Mouse (Mus musculus) kidney, embryonic 16.5 days (tissue): ENCODE data around the gene Atm. TPM values are rescaled to one million over a fixed set of nuclear protein-coding genes. Genes with fewer than 3 reads are reported as not detected.
A peak's percentile ranks its signal among the peaks of the same experiment; 100 is the strongest.

Source experiments
- ATAC-seq: fragments of 200-750 bp; cut with Nextera tagmentation; 2 replicates; pipeline ENCODE4 v1.8.0; 2017; ENCODE audit warnings: moderate TSS enrichment; ENCODE audit not compliant: low FRiP score, low TSS enrichment
- H3K27ac ChIP-seq: fragments of 300-500 bp; sonication (generic); 2 replicates; pipeline ENCODE4 v1.5.1; 2014; ENCODE audit warnings: low read length
- H3K27me3 ChIP-seq: fragments of 300-500 bp; sonication (generic); 2 replicates; pipeline ENCODE4 v1.6.1; 2014; ENCODE audit warnings: low read length, control low read depth, mixed read lengths; ENCODE audit not compliant: insufficient read depth
- H3K36me3 ChIP-seq: fragments of 300-500 bp; sonication (generic); 2 replicates; pipeline ENCODE4 v1.6.1; 2014; ENCODE audit warnings: low read length, control low read depth, mixed read lengths; ENCODE audit not compliant: insufficient read depth
- H3K4me1 ChIP-seq: fragments of 300-500 bp; sonication (generic); 2 replicates; pipeline ENCODE4 v1.6.1; 2014; ENCODE audit warnings: low read length, control low read depth, mixed read lengths; ENCODE audit not compliant: insufficient read depth
- H3K4me2 ChIP-seq: fragments of 300-500 bp; sonication (generic); replicated peaks from 2 replicates; pipeline ENCODE4 v1.6.1; 2014; ENCODE audit warnings: low read depth, low read length
- H3K4me3 ChIP-seq: fragments of 300-500 bp; sonication (generic); 2 replicates; pipeline ENCODE4 v1.5.1; 2014; ENCODE audit warnings: mild to moderate bottlenecking, low read length
- H3K9ac ChIP-seq: fragments of 300-500 bp; sonication (generic); replicated peaks from 2 replicates; pipeline ENCODE4 v1.6.1; 2014; ENCODE audit warnings: low read length
- H3K9me3 ChIP-seq: fragments of 300-500 bp; sonication (generic); 2 replicates; pipeline ENCODE4 v1.6.1; 2016; ENCODE audit warnings: low read length, control low read depth
- WGBS: fragments of 180-500 bp; shearing (Covaris S2); extraction: QIAGEN DNeasy Blood & Tissue Kit; methylation state at CpG from one replicate; pipeline ENCODE4 v1.1.7; 2014; 5-methylcytosine and 5-hydroxymethylcytosine counted together
- microRNA-seq: library from miRNA; unstranded; fragments of <30 nt; microRNA quantifications from one replicate; pipeline ENCODE4, GENCODE M21; 2016
- polyA plus RNA-seq: library from polyadenylated mRNA; unstranded; fragments of >200 nt; fragmentation: Nextera tagmentation; extraction: Ambion mirVana; gene quantifications from 2 replicates; pipeline ENCODE4 v1.2.1, GENCODE M21; 2015

Gene Atm
- polyA plus RNA-seq, 1 experiment from 2014 or later = 13.1 TPM

- peaks cover 26% of the 10 kb centered on the region for H3K4me1 ChIP-seq
- H3K27me3 ChIP-seq = no peaks in the 10 kb centered on the region
- ATAC-seq = 0 out of 2 replicates have a peak, but pooled peaks have one; percentile 12
- H3K9me3 ChIP-seq = no peaks in the 10 kb centered on the region
- H3K9ac ChIP-seq = no peak overlapping the region
- H3K4me2 ChIP-seq = no peak overlapping the region
- no peak overlapping the region for H3K4me3 ChIP-seq
- H3K27ac ChIP-seq = no peak overlapping the region
- H3K36me3 ChIP-seq = peaks cover 7% of the 10 kb centered on the region; the same call in 1 of the 2 replicates
- 55% methylated on average over 4 of the region's 4 CpGs for WGBS
Observed at GRCm38 (mm10) chr9:53400696-53401095, 135.8 kb downstream of the Atm start.

GRCm38 (mm10) chr9:53399537-53399936 lies 137.0 kb downstream of the Atm start:
- ATAC-seq = no peak
- H3K9me3 ChIP-seq = no peaks in the 10 kb centered on the region
- WGBS = 94% methylated on average over 8 of the region's 8 CpGs
- H3K4me2 ChIP-seq = no peak overlapping the region
- no peak overlapping the region for H3K9ac ChIP-seq
- peaks cover 7% of the 10 kb centered on the region; the same call in 1 of the 2 replicates for H3K36me3 ChIP-seq
- peaks cover 17% of the 10 kb centered on the region for H3K4me1 ChIP-seq
- H3K4me3 ChIP-seq = no peak overlapping the region
- H3K27me3 ChIP-seq = no peaks in the 10 kb centered on the region
- peak overlapping the region; percentile 38; the same call in 1 of the 2 replicates for H3K27ac ChIP-seq

GRCm38 (mm10) chr9:53398388-53398700 lies 138.2 kb downstream of the Atm start:
- no peaks in the 10 kb centered on the region for H3K27me3 ChIP-seq
- no peak for ATAC-seq
- no peak overlapping the region for H3K9ac ChIP-seq
- WGBS = 21% methylated on average over 5 of the region's 5 CpGs
- H3K36me3 ChIP-seq = peaks cover 7% of the 10 kb centered on the region; the same call in 1 of the 2 replicates
- no peaks in the 10 kb centered on the region for H3K9me3 ChIP-seq
- H3K4me3 ChIP-seq = no peak overlapping the region
- H3K27ac ChIP-seq = no peak overlapping the region
- H3K4me1 ChIP-seq = peaks cover 13% of the 10 kb centered on the region
- H3K4me2 ChIP-seq = no peak overlapping the region

GRCm38 (mm10) chr9:53397685-53398387 lies 138.7 kb downstream of the Atm start:
- no peak overlapping the region for H3K4me3 ChIP-seq
- peaks cover 7% of the 10 kb centered on the region; the same call in 1 of the 2 replicates for H3K36me3 ChIP-seq
- H3K27ac ChIP-seq = no peak overlapping the region
- no peaks in the 10 kb centered on the region for H3K27me3 ChIP-seq
- 78% methylated on average over 13 of the region's 13 CpGs for WGBS
- H3K9ac ChIP-seq = no peak overlapping the region
- no peaks in the 10 kb centered on the region for H3K9me3 ChIP-seq
- H3K4me1 ChIP-seq = peaks cover 12% of the 10 kb centered on the region
- ATAC-seq = no peak
- no peak overlapping the region for H3K4me2 ChIP-seq

- H3K9me3 ChIP-seq = no peaks in the 10 kb centered on the region
- no peak overlapping the region for H3K27ac ChIP-seq
- no peak for ATAC-seq
- H3K27me3 ChIP-seq = no peaks in the 10 kb centered on the region
- H3K4me1 ChIP-seq = peaks cover 2% of the 10 kb centered on the region; the same call in 1 of the 2 replicates
- no peak overlapping the region for H3K4me2 ChIP-seq
- 58% methylated on average over 7 of the region's 7 CpGs for WGBS
- H3K36me3 ChIP-seq = peaks cover 16% of the 10 kb centered on the region; the same call in 1 of the 2 replicates
- H3K9ac ChIP-seq = no peak overlapping the region
- no peak overlapping the region for H3K4me3 ChIP-seq
Observed at GRCm38 (mm10) chr9:53390136-53390535, 146.4 kb downstream of the Atm start.

Small RNA genes within 50 kb of the gene (microRNA-seq; reads per million reads assigned to microRNA genes)
- not detected for gene Mir130c

Other genes starting within 250 kb of the Atm start
- 2.2 and 3.3 TPM in 2 replicates for gene Exph5, start 235.1 kb downstream of the Atm start, polyA plus RNA-seq
- gene Kdelc2, start 152.7 kb downstream of the Atm start, polyA plus RNA-seq = 30.4 and 34.1 TPM in 2 replicates
- 2.6 and 2.7 TPM in 2 replicates for gene 4930550C14Rik, start 134.4 kb downstream of the Atm start, polyA plus RNA-seq
- gene Npat, start 307 bp upstream of the Atm start, polyA plus RNA-seq = 19.0 and 20.5 TPM in 2 replicates
- gene Acat1, start 73.6 kb upstream of the Atm start, polyA plus RNA-seq = 120 and 126 TPM in 2 replicates
- gene Cul5, start 133.3 kb upstream of the Atm start, polyA plus RNA-seq = 30.4 and 33.1 TPM in 2 replicates
- gene Rab39, start 169.5 kb upstream of the Atm start, polyA plus RNA-seq = 0.11 and 0.30 TPM in 2 replicates
- 20.1 and 20.4 TPM in 2 replicates for gene Slc35f2, start 234.8 kb upstream of the Atm start, polyA plus RNA-seq